Mouse (Mus musculus): Measurements from ENCODE around the gene Slc30a2. TPM values are rescaled to one million over a fixed set of nuclear protein-coding genes. Genes with fewer than 3 reads are reported as not detected.

Gene Slc30a2
- polyA plus RNA-seq, 1 experiment from 2014 or later = 0.08 TPM

GRCm38 (mm10) chr4:134403721-134404120 is 60.7 kb downstream of the Slc30a2 start:
- Histone ChIP-seq H3K9me3 (no peaks in the 10 kb centered on the region), H3K4me2 (replicated peaks) (no peak overlapping the region), H3K9ac (replicated peaks) (no peak overlapping the region), H3K4me1 (peaks cover 30% of the 10 kb centered on the region), H3K27ac (replicated peaks) (no peak overlapping the region), H3K4me3 (no peak overlapping the region), H3K27me3 (peaks cover 3% of the 10 kb centered on the region; the same call in 1 of the 2 replicates), H3K36me3 (no peaks in the 10 kb centered on the region)
- no peak for ATAC-seq (ENCODE audit: low FRiP score, low read depth)
- WGBS = 57% methylated on average over 7 of the region's 7 CpGs

Other genes starting within 250 kb of the Slc30a2 start
- gene Cd52, start 248.1 kb upstream of the Slc30a2 start, polyA plus RNA-seq (2016; fragmentation: Nextera tagmentation; extraction: Ambion mirVana) = 2.0 and 5.5 TPM in 2 replicates
- 6.6 and 6.7 TPM in 2 replicates for gene Ubxn11, start 240.6 kb upstream of the Slc30a2 start, polyA plus RNA-seq (2016; fragmentation: Nextera tagmentation; extraction: Ambion mirVana)
- gene Sh3bgrl3, start 214.4 kb upstream of the Slc30a2 start, polyA plus RNA-seq (2016; fragmentation: Nextera tagmentation; extraction: Ambion mirVana) = 301 and 307 TPM in 2 replicates
- gene Cep85, start 156.1 kb upstream of the Slc30a2 start, polyA plus RNA-seq (2016; fragmentation: Nextera tagmentation; extraction: Ambion mirVana) = 26.7 and 29.8 TPM in 2 replicates
- gene Gm7534, start 140.2 kb upstream of the Slc30a2 start, polyA plus RNA-seq (2016; fragmentation: Nextera tagmentation; extraction: Ambion mirVana) = not detected in 2 replicates
- not detected in 2 replicates for gene Catsper4, start 115.8 kb upstream of the Slc30a2 start, polyA plus RNA-seq (2016; fragmentation: Nextera tagmentation; extraction: Ambion mirVana)
- gene Cnksr1, start 104.8 kb upstream of the Slc30a2 start, polyA plus RNA-seq (2016; fragmentation: Nextera tagmentation; extraction: Ambion mirVana) = 0.26 and 0.46 TPM in 2 replicates
- 0.23 and 0.76 TPM in 2 replicates for gene E130218I03Rik, start 99.5 kb upstream of the Slc30a2 start, polyA plus RNA-seq (2016; fragmentation: Nextera tagmentation; extraction: Ambion mirVana)
- 17.7 and 19.6 TPM in 2 replicates for gene Zfp593, start 97.6 kb upstream of the Slc30a2 start, polyA plus RNA-seq (2016; fragmentation: Nextera tagmentation; extraction: Ambion mirVana)
- gene Gm30191, start 96.2 kb upstream of the Slc30a2 start, polyA plus RNA-seq (2016; fragmentation: Nextera tagmentation; extraction: Ambion mirVana) = not detected in 2 replicates
- 5.7 and 6.0 TPM in 2 replicates for gene Grrp1, start 89.1 kb upstream of the Slc30a2 start, polyA plus RNA-seq (2016; fragmentation: Nextera tagmentation; extraction: Ambion mirVana)
- gene Pdik1l, start 55.3 kb upstream of the Slc30a2 start, polyA plus RNA-seq (2016; fragmentation: Nextera tagmentation; extraction: Ambion mirVana) = 32.6 and 33.3 TPM in 2 replicates
- gene Trim63, start 28.1 kb upstream of the Slc30a2 start, polyA plus RNA-seq (2016; fragmentation: Nextera tagmentation; extraction: Ambion mirVana) = 0.24 and 0.28 TPM in 2 replicates
- gene Extl1, start 40.7 kb downstream of the Slc30a2 start, polyA plus RNA-seq (2016; fragmentation: Nextera tagmentation; extraction: Ambion mirVana) = 0.37 and 0.97 TPM in 2 replicates
- gene Pafah2, start 53.1 kb downstream of the Slc30a2 start, polyA plus RNA-seq (2016; fragmentation: Nextera tagmentation; extraction: Ambion mirVana) = 7.2 and 9.2 TPM in 2 replicates
- gene Stmn1, start 125.1 kb downstream of the Slc30a2 start, polyA plus RNA-seq (2016; fragmentation: Nextera tagmentation; extraction: Ambion mirVana) = 4,918 and 5,057 TPM in 2 replicates
- 4.8 and 6.4 TPM in 2 replicates for gene Paqr7, start 153.5 kb downstream of the Slc30a2 start, polyA plus RNA-seq (2016; fragmentation: Nextera tagmentation; extraction: Ambion mirVana)
- 11.2 and 11.5 TPM in 2 replicates for gene Aunip, start 167.8 kb downstream of the Slc30a2 start, polyA plus RNA-seq (2016; fragmentation: Nextera tagmentation; extraction: Ambion mirVana)
- gene Mtfr1l, start 192.2 kb downstream of the Slc30a2 start, polyA plus RNA-seq (2016; fragmentation: Nextera tagmentation; extraction: Ambion mirVana) = 127 and 133 TPM in 2 replicates
- gene Selenon, start 209.0 kb downstream of the Slc30a2 start, polyA plus RNA-seq (2016; fragmentation: Nextera tagmentation; extraction: Ambion mirVana) = 15.0 and 15.1 TPM in 2 replicates

All from midbrain, embryonic 12.5 days (tissue).